Mouse (Mus musculus) liver, adult 2 months (tissue): ENCODE results near the gene Hmg20b.

ENCODE experiments used
- CTCF ChIP-seq: fragments of 200-500 bp; IDR thresholded peaks from 2 replicates; pipeline ENCODE4 v1.5.1; 2011; ENCODE audit warnings: low read depth, low read length, control low read depth
- POLR2A ChIP-seq: fragments of 200-500 bp; IDR thresholded peaks from 2 replicates; pipeline ENCODE4 v1.6.1; 2011; ENCODE audit warnings: low read length, control low read depth; ENCODE audit not compliant: insufficient read depth; ENCODE audit errors: extremely low read depth

GRCm38 (mm10) chr10:81375322-81375721 is 25.0 kb upstream of the Hmg20b start:
- TF ChIP-seq CTCF (no peak), POLR2A (no peak)
